Mouse (Mus musculus) bone marrow macrophage, adult 2 months (primary cell): ENCODE data around the gene Sema3a.

Source experiments
- CTCF ChIP-seq: IDR thresholded peaks from 2 replicates; pipeline ENCODE4 v1.5.1; 2012; ENCODE audit warnings: low read depth, mild to moderate bottlenecking, low read length, moderate library complexity
- POLR2A ChIP-seq: IDR thresholded peaks from 2 replicates; pipeline ENCODE4 v1.6.1; 2012; ENCODE audit warnings: mild to moderate bottlenecking, low read depth, low read length, borderline replicate concordance

DNA sequence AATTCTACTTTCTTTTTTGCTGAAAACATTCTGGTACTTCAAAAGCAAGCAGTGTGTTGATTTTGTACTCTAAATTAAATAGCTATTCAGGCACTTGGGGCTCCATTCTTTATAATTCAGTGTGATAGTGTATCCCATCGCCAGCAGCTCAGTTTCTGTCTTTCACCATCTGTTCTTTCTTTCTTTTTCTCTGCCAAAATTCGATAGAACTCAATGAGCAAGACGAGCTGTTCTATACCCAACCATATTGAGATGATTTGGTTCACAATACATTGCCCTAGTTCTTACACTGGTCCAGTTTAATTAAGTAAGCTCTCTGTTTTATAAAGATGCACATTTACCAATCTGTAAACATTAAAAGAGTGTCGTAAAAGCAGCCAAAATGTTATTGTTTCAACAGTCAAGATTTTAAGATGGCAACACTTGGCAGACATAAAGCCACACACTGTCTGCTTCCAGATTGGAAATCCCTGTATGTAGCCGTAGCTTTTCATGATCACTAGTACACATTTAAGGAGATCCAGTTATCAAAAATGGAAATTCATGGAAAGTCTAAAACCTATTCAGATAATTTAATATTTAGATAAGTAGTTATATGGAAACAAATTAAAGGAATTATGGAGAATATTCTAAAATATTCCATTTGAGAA, 296.2 kb downstream of the Sema3a start:
- no peak for TF ChIP-seq CTCF
- TF ChIP-seq POLR2A: no peak
